Mouse (Mus musculus): ENCODE data around the gene Tiam2. TPM values are rescaled to one million over a fixed set of nuclear protein-coding genes. Genes with fewer than 3 reads are reported as not detected.
A peak's percentile ranks its signal among the peaks of the same experiment; 100 is the strongest.

The Tiam2 gene
- polyA plus RNA-seq, 1 experiment from 2014 or later = 0.56 TPM

- Histone ChIP-seq H3K9me3 (ENCODE audit: low read length) (no peaks in the 10 kb centered on the region), H3K4me2 (ENCODE audit: low read depth, low read length) (peak overlapping the region; percentile 87), H3K27ac (ENCODE audit: low read depth) (no peak overlapping the region), H3K27me3 (ENCODE audit: insufficient read depth, low read length) (peaks cover 30% of the 10 kb centered on the region), H3K4me3 (ENCODE audit: low read depth, low read length) (peak overlapping the region; percentile 56), H3K4me1 (ENCODE audit: insufficient read depth) (peaks cover 7% of the 10 kb centered on the region; the same call in 1 of the 2 replicates), H3K9ac (replicated peaks) (peak overlapping the region; percentile 53), H3K36me3 (replicated peaks; ENCODE audit: insufficient read depth, low read length) (no peaks in the 10 kb centered on the region)
- WGBS (ENCODE audit: insufficient replicate concordance) = 1% methylated on average over 25 of the region's 25 CpGs
- TF ChIP-seq CTCF (IDR thresholded peaks at IDR 0.05; ENCODE audit: low read depth) (no peak), EP300 (IDR thresholded peaks at IDR 0.05; ENCODE audit: low read depth) (no peak)
- ATAC-seq = no peak
- DNase-seq = no peak
Observed at GRCm38 (mm10) chr17:3326903-3327279, 518 bp downstream of the Tiam2 start.

GRCm38 (mm10) chr17:3327335-3327734, 962 bp downstream of the Tiam2 start:
- Histone ChIP-seq H3K36me3 (replicated peaks; ENCODE audit: insufficient read depth, low read length) (no peaks in the 10 kb centered on the region), H3K4me2 (ENCODE audit: low read depth, low read length) (peak overlapping the region; percentile 87), H3K4me1 (ENCODE audit: insufficient read depth) (peaks cover 7% of the 10 kb centered on the region; the same call in 1 of the 2 replicates), H3K9me3 (ENCODE audit: low read length) (no peaks in the 10 kb centered on the region), H3K9ac (replicated peaks) (no peak overlapping the region), H3K27ac (ENCODE audit: low read depth) (no peak overlapping the region), H3K4me3 (ENCODE audit: low read depth, low read length) (peak overlapping the region; percentile 56), H3K27me3 (ENCODE audit: insufficient read depth, low read length) (peaks cover 30% of the 10 kb centered on the region)
- no peak for TF ChIP-seq EP300 (IDR thresholded peaks at IDR 0.05; ENCODE audit: low read depth)
- no peak for TF ChIP-seq CTCF (IDR thresholded peaks at IDR 0.05; ENCODE audit: low read depth)
- DNase-seq = no peak
- ATAC-seq = no peak
- 7% methylated on average over 14 of the region's 14 CpGs for WGBS (ENCODE audit: insufficient replicate concordance)

GRCm38 (mm10) chr17:3328820-3329219, 2.4 kb downstream of the Tiam2 start:
- TF ChIP-seq CTCF (IDR thresholded peaks at IDR 0.05; ENCODE audit: low read depth) (no peak), EP300 (IDR thresholded peaks at IDR 0.05; ENCODE audit: low read depth) (no peak)
- H3K27me3 ChIP-seq (ENCODE audit: insufficient read depth, low read length) = peaks cover 30% of the 10 kb centered on the region
- H3K36me3 ChIP-seq (replicated peaks; ENCODE audit: insufficient read depth, low read length) = no peaks in the 10 kb centered on the region
- H3K9me3 ChIP-seq (ENCODE audit: low read length) = no peaks in the 10 kb centered on the region
- WGBS (ENCODE audit: insufficient replicate concordance) = 54% methylated on average over 4 of the region's 4 CpGs
- no peak overlapping the region for H3K9ac ChIP-seq (replicated peaks)
- no peak for ATAC-seq
- H3K4me1 ChIP-seq (ENCODE audit: insufficient read depth) = peaks cover 7% of the 10 kb centered on the region; the same call in 1 of the 2 replicates
- H3K4me3 ChIP-seq (ENCODE audit: low read depth, low read length) = no peak overlapping the region
- no peak overlapping the region for H3K27ac ChIP-seq (ENCODE audit: low read depth)
- no peak for DNase-seq
- H3K4me2 ChIP-seq (ENCODE audit: low read depth, low read length) = no peak overlapping the region

- Histone ChIP-seq H3K4me2 (ENCODE audit: low read depth, low read length) (no peak overlapping the region), H3K4me1 (ENCODE audit: insufficient read depth) (peaks cover 7% of the 10 kb centered on the region; the same call in 1 of the 2 replicates), H3K36me3 (replicated peaks; ENCODE audit: insufficient read depth, low read length) (no peaks in the 10 kb centered on the region), H3K9me3 (ENCODE audit: low read length) (no peaks in the 10 kb centered on the region), H3K27ac (ENCODE audit: low read depth) (no peak overlapping the region), H3K9ac (replicated peaks) (no peak overlapping the region), H3K27me3 (ENCODE audit: insufficient read depth, low read length) (peaks cover 30% of the 10 kb centered on the region), H3K4me3 (ENCODE audit: low read depth, low read length) (no peak overlapping the region)
- DNase-seq (no peak), ATAC-seq (no peak)
- TF ChIP-seq EP300 (IDR thresholded peaks at IDR 0.05; ENCODE audit: low read depth) = no peak
- no peak for TF ChIP-seq CTCF (IDR thresholded peaks at IDR 0.05; ENCODE audit: low read depth)
- 81% methylated on average over 4 of the region's 4 CpGs for WGBS (ENCODE audit: insufficient replicate concordance)
Observed at GRCm38 (mm10) chr17:3329429-3329828, 3.1 kb downstream of the Tiam2 start.

GRCm38 (mm10) chr17:3331721-3332461, 5.5 kb downstream of the Tiam2 start:
- DNase-seq (no peak), ATAC-seq (no peak)
- Histone ChIP-seq H3K27ac (ENCODE audit: low read depth) (no peak overlapping the region), H3K9ac (replicated peaks) (no peak overlapping the region), H3K4me1 (ENCODE audit: insufficient read depth) (peaks cover 2% of the 10 kb centered on the region; the same call in 1 of the 2 replicates), H3K4me3 (ENCODE audit: low read depth, low read length) (no peak overlapping the region), H3K27me3 (ENCODE audit: insufficient read depth, low read length) (peaks cover 18% of the 10 kb centered on the region), H3K9me3 (ENCODE audit: low read length) (no peaks in the 10 kb centered on the region), H3K36me3 (replicated peaks; ENCODE audit: insufficient read depth, low read length) (no peaks in the 10 kb centered on the region), H3K4me2 (ENCODE audit: low read depth, low read length) (no peak overlapping the region)
- TF ChIP-seq CTCF (IDR thresholded peaks at IDR 0.05; ENCODE audit: low read depth) (no peak), EP300 (IDR thresholded peaks at IDR 0.05; ENCODE audit: low read depth) (no peak)
- 80% methylated on average over 7 of the region's 7 CpGs for WGBS (ENCODE audit: insufficient replicate concordance)

- TF ChIP-seq EP300 (IDR thresholded peaks at IDR 0.05; ENCODE audit: low read depth) (no peak), CTCF (IDR thresholded peaks at IDR 0.05; ENCODE audit: low read depth) (no peak)
- Histone ChIP-seq H3K4me1 (ENCODE audit: insufficient read depth) (no peaks in the 10 kb centered on the region), H3K27me3 (ENCODE audit: insufficient read depth, low read length) (no peaks in the 10 kb centered on the region), H3K36me3 (replicated peaks; ENCODE audit: insufficient read depth, low read length) (no peaks in the 10 kb centered on the region), H3K9ac (replicated peaks) (no peak overlapping the region), H3K27ac (ENCODE audit: low read depth) (no peak overlapping the region), H3K9me3 (ENCODE audit: low read length) (no peaks in the 10 kb centered on the region), H3K4me2 (ENCODE audit: low read depth, low read length) (no peak overlapping the region), H3K4me3 (ENCODE audit: low read depth, low read length) (no peak overlapping the region)
- 75% methylated on average over 7 of the region's 7 CpGs for WGBS (ENCODE audit: insufficient replicate concordance)
- DNase-seq = no peak
- ATAC-seq = no peak
Observed at GRCm38 (mm10) chr17:3336161-3336739, 9.9 kb downstream of the Tiam2 start.

All from liver, postnatal 0 days (tissue).